Mouse (Mus musculus): ENCODE data around the gene Gm29094.
"Not testable (repeated sequence)": the region's sequence is repeated elsewhere in the genome, so short reads cannot be mapped to it uniquely, and the experiment has no call there.

Gene Gm29094

GRCm38 (mm10) chr9:89198969-89199416 lies at the start of gene Gm29094, which contains the start of gene Bcl2a1b:
Gene Gm29094 (plus strand): TSS chr9:89199379.
Gene Bcl2a1b (plus strand): TSS chr9:89199209.
- in situ Hi-C loops (cut with MboI, MseI) = not testable (repeated sequence)

DNA sequence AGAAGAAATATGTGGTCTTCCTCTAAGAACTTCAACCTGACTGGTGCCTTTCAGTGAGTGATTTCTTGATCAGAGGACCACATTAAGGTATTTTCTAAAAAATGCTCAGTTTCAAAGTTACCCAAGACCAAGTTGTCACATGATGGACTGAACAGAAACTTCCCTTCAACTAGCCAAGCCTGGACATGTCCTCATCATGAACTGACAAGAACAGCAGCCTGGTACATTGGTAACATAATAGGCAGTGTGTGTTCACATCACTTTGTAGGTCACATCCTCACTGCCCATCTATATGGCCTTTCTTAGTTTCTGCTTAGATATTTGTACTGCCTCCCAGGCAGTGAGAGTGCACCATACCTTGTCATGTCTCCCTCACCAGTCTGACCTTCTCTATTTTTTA lies 26.6 kb upstream of the Gm29094 start:
- in situ Hi-C loops (cut with MboI, MseI) = loop anchor here (25.0 kb wide), 1 partner anchor 140 kb away; no protein-coding TSS in a partner anchor

DNA sequence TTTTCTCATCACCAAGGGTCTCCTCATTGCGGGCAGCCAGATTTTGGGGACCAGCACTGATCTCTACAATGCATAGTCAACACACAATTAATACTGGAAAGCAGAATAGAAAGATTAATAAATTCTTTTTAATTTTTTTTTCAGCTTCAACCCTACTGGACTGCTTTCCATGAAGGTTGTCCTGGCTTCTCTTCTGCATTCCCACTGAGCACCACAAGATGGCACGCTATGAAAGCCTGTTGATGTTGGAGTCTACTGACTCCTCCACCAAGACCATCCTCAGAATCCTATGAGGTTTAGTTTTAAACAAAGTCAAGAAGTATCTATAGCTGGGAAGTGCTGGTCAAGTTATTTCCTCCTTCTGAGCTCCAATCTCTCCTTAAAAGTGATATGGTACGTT lies 20.3 kb upstream of the Gm29094 start:
- in situ Hi-C loops (cut with MboI, MseI) = loop anchor here (5.0 kb wide), 1 partner anchor 493 kb away; no protein-coding TSS in a partner anchor

GRCm38 (mm10) chr9:89179469-89179868 lies 19.7 kb upstream of the Gm29094 start:
- in situ Hi-C loops (cut with MboI, MseI) = loop anchor here (5.0 kb wide), 1 partner anchor 493 kb away; no protein-coding TSS in a partner anchor

DNA sequence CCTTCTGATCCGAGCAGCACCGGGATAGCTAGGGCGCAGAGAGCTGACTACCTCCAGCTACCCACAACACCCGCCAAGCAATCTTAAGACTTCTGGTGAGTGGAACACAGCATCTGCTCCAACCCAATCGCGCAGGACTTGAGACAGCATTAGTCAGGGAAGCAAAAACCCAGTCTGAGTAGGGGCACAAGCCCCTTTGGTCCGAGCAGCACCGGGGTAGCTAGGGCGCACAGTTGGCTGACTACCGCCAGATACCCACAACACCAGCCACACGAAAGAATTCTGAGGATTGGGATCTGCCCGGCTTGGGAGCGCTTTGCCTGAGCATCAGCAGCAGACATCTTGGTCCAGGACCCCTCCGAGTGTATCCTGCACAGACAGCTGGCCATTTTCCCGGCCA lies 12.2 kb upstream of the Gm29094 start:
- in situ Hi-C loops (cut with MboI, MseI) = not testable (repeated sequence)

DNA sequence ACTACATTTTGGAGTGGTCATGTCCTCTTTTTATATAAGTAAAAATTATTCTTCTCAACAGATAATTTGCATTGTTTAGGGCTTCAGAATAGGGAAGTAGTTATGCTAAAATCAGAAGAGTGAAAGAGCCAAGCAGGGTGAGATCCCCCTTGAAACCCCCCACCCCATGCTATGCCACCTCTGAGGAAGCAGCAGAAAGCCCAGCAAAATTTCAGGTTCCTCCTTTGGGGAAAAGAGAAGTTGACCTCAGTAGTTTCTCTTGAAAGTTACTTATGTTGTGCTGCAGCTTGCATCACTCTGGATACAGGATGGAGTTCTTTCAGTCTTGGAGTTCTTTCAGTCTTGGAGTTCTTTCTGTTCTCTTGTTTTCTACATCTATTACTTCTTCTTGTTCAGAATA lies 3.7 kb upstream of the Gm29094 start:
- in situ Hi-C loops (cut with MboI, MseI) = not testable (repeated sequence)

DNA sequence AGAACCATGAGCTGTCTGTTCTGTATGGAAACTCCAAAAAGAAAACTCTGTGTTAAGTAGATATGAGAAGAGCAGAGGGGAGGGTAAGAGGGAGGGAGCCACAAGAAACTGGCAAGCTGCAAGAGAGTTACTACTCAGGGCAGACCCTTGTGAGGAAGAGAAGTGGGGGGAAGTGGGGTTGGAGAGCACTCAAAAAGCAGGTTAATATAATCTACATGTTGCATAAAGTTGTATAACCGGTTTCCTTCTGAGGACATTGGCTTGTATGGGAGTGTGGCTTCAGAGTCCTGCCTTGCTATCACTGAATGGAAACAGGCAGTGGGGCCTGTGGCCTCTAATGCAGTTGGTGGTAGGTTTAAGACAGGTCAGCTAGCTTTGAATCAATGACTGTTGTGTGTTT lies 1.7 kb upstream of the Gm29094 start:
- in situ Hi-C loops (cut with MboI, MseI) = not testable (repeated sequence)

DNA sequence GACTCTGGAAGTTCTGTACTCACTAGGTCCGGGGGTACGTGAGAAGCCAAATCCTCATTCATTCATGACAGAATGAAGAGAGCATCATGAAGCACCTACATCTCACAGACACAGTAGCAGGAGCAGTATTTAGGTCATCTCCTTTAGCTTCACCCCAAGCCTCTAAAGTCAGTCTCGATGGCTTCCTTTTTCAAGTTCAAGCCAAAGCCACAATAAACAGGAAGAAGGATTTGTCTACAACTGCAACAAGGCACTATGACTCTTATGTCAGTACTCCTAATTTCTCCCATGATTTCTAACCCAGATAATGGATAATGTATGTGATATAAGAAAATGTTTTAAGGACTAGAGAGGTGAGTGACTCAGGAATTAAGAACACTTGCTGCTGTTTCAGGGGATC lies 830 bp upstream of the Gm29094 start:
- in situ Hi-C loops (cut with MboI, MseI) = not testable (repeated sequence)

GRCm38 (mm10) chr9:89202256-89202655 lies 3.1 kb downstream of the Gm29094 start:
- in situ Hi-C loops (cut with MboI, MseI) = loop anchor here (25.0 kb wide), 2 partner anchors 665 to 1060 kb away; partner anchors contain the start of genes Tbc1d2b and Zfp949

GRCm38 (mm10) chr9:89208939-89209338 lies 9.8 kb downstream of the Gm29094 start:
- in situ Hi-C loops (cut with MboI, MseI) = loop anchor here (25.0 kb wide), 2 partner anchors 672 to 1053 kb away; partner anchors contain the start of genes Tbc1d2b and Zfp949

DNA sequence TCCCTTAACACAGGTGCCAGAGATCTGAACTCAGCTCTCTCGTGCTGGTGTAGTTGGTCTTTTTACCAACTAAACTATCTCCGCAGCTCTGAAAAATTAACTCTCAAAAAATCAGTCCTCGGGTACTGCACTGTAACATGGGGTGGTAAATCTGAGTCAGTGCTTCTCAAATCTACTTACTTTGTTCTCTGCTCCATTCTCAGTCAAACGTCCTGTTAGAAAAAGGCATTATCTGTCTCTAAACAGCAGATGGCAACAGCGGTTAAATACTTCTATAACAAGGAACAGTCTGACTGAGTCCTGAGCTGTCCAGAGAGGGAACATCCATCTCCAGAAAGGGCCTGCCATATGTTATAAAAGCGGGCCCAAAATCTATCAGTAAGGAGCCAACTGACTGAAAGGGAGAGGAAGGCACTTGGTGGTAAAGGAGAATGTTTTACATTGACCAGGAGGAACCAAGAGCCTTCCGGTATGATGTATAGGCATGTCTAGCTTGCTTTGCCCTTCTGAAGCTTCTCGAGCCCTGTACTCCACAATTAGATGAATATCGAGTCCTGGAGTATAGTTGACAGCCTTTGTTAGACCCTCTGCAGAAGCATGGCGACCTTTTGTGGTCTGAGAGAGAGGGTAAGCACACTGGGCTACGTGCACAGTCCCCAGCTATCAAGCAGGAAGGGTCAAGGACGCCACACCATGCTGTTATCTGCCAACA lies 11.3 kb downstream of the Gm29094 start, which contains the start of gene Mthfs:
Mthfs (plus strand) TSS at position 324 of the 712 bp plus-strand sequence.
- in situ Hi-C loops (cut with MboI, MseI) = loop anchor here (25.0 kb wide), 2 partner anchors 673 to 1052 kb away; partner anchors contain the start of genes Tbc1d2b and Zfp949

GRCm38 (mm10) chr9:89211065-89211858 lies 12.1 kb downstream of the Gm29094 start:
- in situ Hi-C loops (cut with MboI, MseI) = loop anchor here (25.0 kb wide), 2 partner anchors 674 to 1051 kb away; partner anchors contain the start of genes Tbc1d2b and Zfp949

DNA sequence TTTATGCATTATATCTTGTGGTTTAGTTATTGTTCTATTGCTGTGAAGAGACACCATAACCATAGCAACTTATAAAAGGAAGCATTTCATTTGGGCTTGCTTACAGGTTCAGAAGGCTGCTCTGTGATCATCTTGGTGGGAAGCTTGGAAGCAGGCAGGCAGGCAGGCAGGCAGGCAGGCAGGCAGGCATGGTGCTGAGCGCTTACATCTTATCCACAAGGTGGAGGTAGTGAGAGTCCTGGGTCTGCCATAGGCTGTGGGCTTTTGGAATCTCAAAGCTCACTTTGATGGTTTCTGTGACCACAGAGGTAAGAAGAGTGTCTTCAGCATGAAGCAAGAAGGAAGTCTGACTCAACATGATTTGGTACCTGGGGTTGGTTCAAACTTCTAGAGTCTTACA lies 13.2 kb downstream of the Gm29094 start:
- in situ Hi-C loops (cut with MboI, MseI) = loop anchor here (25.0 kb wide), 2 partner anchors 675 to 1050 kb away; partner anchors contain the start of genes Tbc1d2b and Zfp949

DNA sequence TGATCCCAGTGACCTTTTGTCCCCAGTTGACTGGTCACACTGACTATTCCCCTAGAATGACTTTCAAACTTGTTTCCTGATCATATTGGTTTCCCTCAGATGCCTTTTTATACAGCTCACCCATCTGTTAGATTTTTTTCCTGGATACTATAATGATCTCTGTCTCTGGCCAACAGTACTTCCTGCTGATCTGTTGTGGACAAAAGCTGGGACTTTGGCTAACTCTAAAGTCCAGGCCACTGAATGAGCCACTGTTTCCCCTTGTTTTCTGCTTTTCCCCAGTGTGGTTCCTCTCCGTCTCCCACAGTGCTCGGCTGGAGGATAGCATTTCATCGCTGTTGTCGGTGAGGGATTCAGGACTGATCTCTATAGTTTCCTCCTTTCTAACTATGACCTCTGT lies 19.0 kb downstream of the Gm29094 start:
- in situ Hi-C loops (cut with MboI, MseI) = loop anchor here (5.0 to 25.0 kb wide), 3 partner anchors 506 to 1044 kb away; partner anchors contain the start of genes Tbc1d2b and Zfp949

DNA sequence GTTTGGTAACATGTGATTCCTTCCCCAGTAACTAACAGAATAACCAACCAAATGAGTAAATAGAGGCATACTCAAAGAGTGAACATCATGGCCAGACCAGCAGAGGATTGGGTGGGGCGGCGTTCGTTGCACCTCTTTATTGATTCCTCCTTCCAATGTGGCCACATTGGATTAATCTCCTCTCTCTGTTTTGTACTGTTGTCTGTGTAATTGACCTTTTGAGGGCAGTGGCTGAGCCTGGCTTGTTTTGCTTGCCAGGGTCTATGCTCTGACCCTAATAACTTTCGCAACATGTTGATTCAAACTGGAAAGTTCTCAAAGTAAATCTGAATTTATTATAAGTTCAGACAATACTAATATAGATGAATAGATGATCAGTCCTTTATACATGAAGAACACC lies 20.5 kb downstream of the Gm29094 start:
- in situ Hi-C loops (cut with MboI, MseI) = loop anchor here (5.0 to 25.0 kb wide), 3 partner anchors 507 to 1043 kb away; partner anchors contain the start of genes Tbc1d2b and Zfp949

GRCm38 (mm10) chr9:89220704-89221287 lies 21.6 kb downstream of the Gm29094 start:
- in situ Hi-C loops (cut with MboI, MseI) = loop anchor here (25.0 kb wide), 2 partner anchors 683 to 1042 kb away; partner anchors contain the start of genes Tbc1d2b and Zfp949

- in situ Hi-C loops (cut with MboI, MseI) = no loop called here
Observed at GRCm38 (mm10) chr9:89226071-89226470, 26.9 kb downstream of the Gm29094 start.

- in situ Hi-C loops (cut with MboI, MseI) = no loop called here
Observed at GRCm38 (mm10) chr9:89228122-89228521, 28.9 kb downstream of the Gm29094 start.

DNA sequence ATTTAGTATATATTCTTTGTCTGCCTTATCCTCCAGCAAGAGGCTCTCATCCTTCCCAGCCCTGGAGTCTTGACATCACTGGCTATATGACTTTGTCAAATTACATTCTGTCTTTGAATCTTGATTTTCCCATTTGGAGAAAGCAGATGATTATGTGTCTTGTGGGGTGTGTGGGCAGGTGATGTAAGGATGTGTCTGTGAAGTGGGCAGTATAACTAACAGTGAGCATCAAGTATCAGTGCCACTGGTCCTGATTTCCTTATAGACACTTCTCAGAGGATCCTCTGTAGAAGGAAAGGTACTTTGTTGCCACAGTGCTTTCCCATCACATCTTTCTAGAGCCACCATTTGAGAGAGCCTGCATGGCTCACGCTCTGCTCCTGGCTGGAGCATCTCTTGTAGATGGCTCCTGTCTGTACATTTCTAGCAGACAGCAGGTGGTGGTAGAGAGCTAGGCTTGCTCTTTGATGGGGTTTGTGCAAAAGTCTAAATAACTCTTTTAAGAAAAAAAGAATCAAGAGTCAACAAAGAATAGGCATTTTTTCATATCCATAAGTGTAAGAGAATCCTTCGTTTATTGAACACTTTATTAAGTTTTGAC lies 31.8 kb downstream of the Gm29094 start:
- in situ Hi-C loops (cut with MboI, MseI) = loop anchor here (5.0 kb wide), 1 partner anchor 534 kb away; no protein-coding TSS in a partner anchor

DNA sequence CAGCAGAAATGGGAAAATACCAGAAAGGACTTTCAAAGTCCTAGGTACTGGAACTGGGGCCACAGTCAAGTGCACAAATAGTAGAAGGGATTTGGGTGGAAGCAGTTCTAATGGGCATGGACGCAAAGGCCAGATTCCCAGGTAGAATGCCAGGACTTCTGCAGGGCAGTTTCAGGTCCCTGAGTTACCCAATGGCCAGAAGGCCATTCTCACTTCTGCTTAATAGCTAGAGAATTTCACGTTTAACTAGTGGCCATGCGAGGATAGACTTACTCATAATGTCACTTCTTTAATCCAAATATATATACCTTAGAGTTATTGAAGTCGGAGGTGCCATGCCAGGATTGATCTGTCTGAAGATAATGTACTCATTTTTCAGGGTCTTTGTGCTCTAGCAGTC lies 38.0 kb downstream of the Gm29094 start:
- in situ Hi-C loops (cut with MboI, MseI) = loop anchor here (5.0 kb wide), 1 partner anchor 445 kb away; no protein-coding TSS in a partner anchor
